Mouse (Mus musculus) ovary, adult 18-20 months (tissue): ENCODE results near the gene Gm15217.

ENCODE experiments used
- DNase-seq: peaks from one replicate; pipeline ENCODE4 v3.0.0; 2022; ENCODE audit warnings: low spot score, mixed read lengths

Gm15217 gene

GRCm38 (mm10) chr14:46398091-46398695 lies 19.0 kb downstream of the Gm15217 start:
- DNase-seq = no peak

- no peak for DNase-seq
Observed at GRCm38 (mm10) chr14:46399925-46400324, 20.7 kb downstream of the Gm15217 start.

GRCm38 (mm10) chr14:46408319-46408718 lies 29.1 kb downstream of the Gm15217 start:
- DNase-seq = no peak

GRCm38 (mm10) chr14:46409016-46409415 lies 29.8 kb downstream of the Gm15217 start:
- DNase-seq = no peak

- no peak for DNase-seq
Observed at GRCm38 (mm10) chr14:46410557-46411120, 31.4 kb downstream of the Gm15217 start.

- DNase-seq = no peak
Observed at GRCm38 (mm10) chr14:46412497-46413000, 33.3 kb downstream of the Gm15217 start.

- DNase-seq = no peak
Observed at GRCm38 (mm10) chr14:46418371-46419097, 39.3 kb downstream of the Gm15217 start.

GRCm38 (mm10) chr14:46419269-46419668 lies 40.1 kb downstream of the Gm15217 start:
- DNase-seq = no peak

GRCm38 (mm10) chr14:46421823-46422222 lies 42.6 kb downstream of the Gm15217 start:
- DNase-seq = no peak

- DNase-seq = no peak
Observed at GRCm38 (mm10) chr14:46427251-46427650, 48.0 kb downstream of the Gm15217 start.

GRCm38 (mm10) chr14:46430231-46430630 lies 51.0 kb downstream of the Gm15217 start:
- DNase-seq = no peak
